Mouse (Mus musculus): ENCODE results near the gene Atp5f1.

GRCm38 (mm10) chr3:105928195-105928569, 31.7 kb downstream of the Atp5f1 start:
- TF ChIP-seq CTCF (IDR thresholded peaks at IDR 0.05; ENCODE audit: insufficient read depth, low read depth, low read length), result no peak
- TF ChIP-seq POLR2A (IDR thresholded peaks at IDR 0.05; ENCODE audit: insufficient read depth, low read depth, low read length), result no peak
